Mouse (Mus musculus) layer of hippocampus, adult 2 months (tissue): ENCODE data around the gene Gmppa. TPM values are rescaled to one million over a fixed set of nuclear protein-coding genes. Genes with fewer than 3 reads are reported as not detected.
A peak's percentile ranks its signal among the peaks of the same experiment; 100 is the strongest.

ENCODE experiments used
- DNase-seq, 2 experiments: peaks; one replicate each; pipeline ENCODE4 v3.0.0; 2022; ENCODE audit warnings: low spot score in 2 of 2
- H3K27ac ChIP-seq: fragments of 200-600 bp; 2 replicates; pipeline ENCODE4 v1.8.1; 2022
- H3K4me3 ChIP-seq: fragments of 200-600 bp; 2 replicates; pipeline ENCODE4 v1.8.1; 2022; ENCODE audit warnings: mild to moderate bottlenecking
- CTCF ChIP-seq: fragments of 200-600 bp; conservative IDR thresholded peaks from 2 replicates; pipeline ENCODE4 v1.8.1; 2022; ENCODE audit warnings: antibody characterized with exemption, mild to moderate bottlenecking, moderate library complexity
- total RNA-seq, 2 experiments: library from RNA; stranded (reverse); gene quantifications; 2 replicates each; pipeline ENCODE4 v1.2.3; 2021

Gmppa gene
- total RNA-seq, 2 experiments from 2014 or later: 72.9 to 76.0 TPM

- TF ChIP-seq CTCF: no peak
Observed at GRCm38 (mm10) chr1:75449377-75450135, 13.8 kb downstream of the Gmppa start.

GRCm38 (mm10) chr1:75450314-75451005 is 14.7 kb downstream of the Gmppa start, which contains the start of gene Asic4:
Gene Asic4 (plus strand): TSS chr1:75450436.
- no peak for TF ChIP-seq CTCF
- DNase-seq: no peak
- H3K27ac ChIP-seq: peak within 1 kb of the TSS; percentile 65
- peak within 1 kb of the TSS; percentile 46 for H3K4me3 ChIP-seq

More at GRCm38 (mm10) chr1:75449377-75450135, 13.8 kb downstream of the Gmppa start:
- no peak overlapping the region; the same call in 1 of the 2 replicates for H3K4me3 ChIP-seq
- no peak for DNase-seq
- H3K27ac ChIP-seq: peak overlapping the region; percentile 65; the same call in 1 of the 2 replicates

- no peak for DNase-seq
- Histone ChIP-seq H3K4me3 (no peak overlapping the region), H3K27ac (no peak overlapping the region)
- TF ChIP-seq CTCF: no peak
Observed at GRCm38 (mm10) chr1:75451900-75452299, 16.2 kb downstream of the Gmppa start.

GRCm38 (mm10) chr1:75455433-75455832 is 19.7 kb downstream of the Gmppa start:
- no peak for DNase-seq
- no peak overlapping the region for H3K4me3 ChIP-seq
- no peak for TF ChIP-seq CTCF
- H3K27ac ChIP-seq: no peak overlapping the region

- no peak for TF ChIP-seq CTCF
- no peak for DNase-seq
- H3K4me3 ChIP-seq: no peak overlapping the region
- no peak overlapping the region for H3K27ac ChIP-seq
Observed at GRCm38 (mm10) chr1:75455948-75456347, 20.2 kb downstream of the Gmppa start.

GRCm38 (mm10) chr1:75456746-75457564 is 21.2 kb downstream of the Gmppa start:
- no peak for DNase-seq
- peak; percentile 76 for TF ChIP-seq CTCF
- Histone ChIP-seq H3K4me3 (no peak overlapping the region), H3K27ac (no peak overlapping the region)

GRCm38 (mm10) chr1:75457710-75458024 is 21.9 kb downstream of the Gmppa start:
- Histone ChIP-seq H3K27ac (peak overlapping the region; percentile 62; the same call in 1 of the 2 replicates), H3K4me3 (no peak overlapping the region)
- DNase-seq: no peak
- no peak for TF ChIP-seq CTCF

- Histone ChIP-seq H3K4me3 (peak overlapping the region; percentile 51), H3K27ac (peak overlapping the region; percentile 62)
- DNase-seq: peak in 1 of 2 experiments; percentile 50
- TF ChIP-seq CTCF: no peak
Observed at GRCm38 (mm10) chr1:75458025-75458788, 22.5 kb downstream of the Gmppa start.

GRCm38 (mm10) chr1:75458789-75459684 is 23.3 kb downstream of the Gmppa start:
- TF ChIP-seq CTCF: no peak
- no peak for DNase-seq
- Histone ChIP-seq H3K4me3 (peak overlapping the region; percentile 51), H3K27ac (peak overlapping the region; percentile 62; the same call in 1 of the 2 replicates)

GRCm38 (mm10) chr1:75460297-75460696 is 24.6 kb downstream of the Gmppa start:
- TF ChIP-seq CTCF: no peak
- Histone ChIP-seq H3K27ac (no peak overlapping the region), H3K4me3 (no peak overlapping the region)
- DNase-seq: no peak

GRCm38 (mm10) chr1:75462636-75463035 is 26.9 kb downstream of the Gmppa start:
- TF ChIP-seq CTCF: no peak
- H3K27ac ChIP-seq: no peak overlapping the region
- no peak for DNase-seq

More at GRCm38 (mm10) chr1:75462636-75463035, 26.9 kb downstream of the Gmppa start:
- no peak overlapping the region for H3K4me3 ChIP-seq
